Mouse (Mus musculus): ENCODE results near the gene Cyp26b1. TPM values are rescaled to one million over a fixed set of nuclear protein-coding genes. Genes with fewer than 3 reads are reported as not detected.
"Not testable (repeated sequence)": the region's sequence is repeated elsewhere in the genome, so short reads cannot be mapped to it uniquely, and the experiment has no call there.

Cyp26b1 gene
- total and polyA plus RNA-seq, 3 experiments, result not detected

DNA sequence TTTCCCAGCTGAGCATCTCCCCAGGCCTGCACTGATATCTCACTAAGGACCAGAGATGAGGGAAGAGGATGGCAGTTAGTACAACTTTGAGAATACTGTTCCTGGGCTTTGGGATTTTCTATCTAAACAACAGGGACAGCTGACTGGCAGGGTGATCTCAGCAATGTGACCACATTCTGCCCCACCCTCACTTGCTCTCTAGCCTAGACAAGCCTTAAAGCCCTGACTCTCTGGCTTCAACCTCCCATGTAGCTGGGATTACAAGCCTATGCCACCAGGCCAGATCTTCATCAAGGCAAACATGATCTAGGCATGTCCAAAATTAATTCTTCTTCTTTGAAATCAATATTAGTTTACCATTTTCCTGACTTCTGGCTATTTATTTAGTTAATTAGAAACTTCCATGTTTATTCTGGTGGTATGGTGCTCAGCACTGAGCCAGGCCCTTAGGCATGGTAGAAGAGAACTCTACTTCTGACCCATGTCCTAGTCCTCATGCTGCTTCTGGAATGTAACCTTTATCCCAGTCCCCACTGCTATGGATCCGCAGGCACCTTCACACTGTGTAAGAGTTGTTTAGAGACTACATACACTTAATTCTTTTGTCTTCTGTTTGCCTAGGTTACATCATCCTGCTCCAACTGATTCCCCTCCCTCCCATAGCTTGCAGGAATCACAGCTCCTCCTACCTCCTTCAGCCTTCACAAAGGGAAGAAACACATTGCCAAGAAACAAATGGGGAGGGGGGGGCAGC, 7.6 kb upstream of the Cyp26b1 start:
- no peak for DNase-seq (ENCODE audit: extremely low read depth)
- H3K36me3 ChIP-seq (replicated peaks in 1 of 2; ENCODE audit: control insufficient read depth in 1 of 2, insufficient read depth in 1 of 2, low read length in 1 of 2), result no peaks in the 10 kb centered on the region
- H3K4me1 ChIP-seq (ENCODE audit: control insufficient read depth in 1 of 2, insufficient read depth in 2 of 2), result no peaks in the 10 kb centered on the region
- H3K27ac ChIP-seq (ENCODE audit: insufficient read depth, low read depth), result no peak overlapping the region
- no peaks in the 10 kb centered on the region for H3K9me3 ChIP-seq (replicated peaks; ENCODE audit: low read length)
- dilution Hi-C loops (cut with MboI; ENCODE audit: extremely low pct_ligation_motif_present, extremely low pct_unique_long_range_greater_than_20kb, low sequenced_read_pairs) (no loop called here), in situ Hi-C loops (cut with MboI; ENCODE audit: low pct_ligation_motif_present, low pct_unique_long_range_greater_than_20kb, low sequenced_read_pairs) (no loop called here)
- TF ChIP-seq EP300 (IDR thresholded peaks at IDR 0.05; ENCODE audit: low read length) (no peak), POLR2A (IDR thresholded peaks at IDR 0.05; ENCODE audit: low read depth, low read length) (no peak), MAZ (IDR thresholded peaks at IDR 0.05; ENCODE audit: low read depth, low read length) (no peak), HCFC1 (IDR thresholded peaks at IDR 0.05; ENCODE audit: low read depth, low read length) (no peak), POLR2AphosphoS2 (IDR thresholded peaks at IDR 0.05; ENCODE audit: low read depth, low read length) (no peak), CTCF (conservative IDR thresholded peaks at IDR 0.05 in 1 of 2, IDR thresholded peaks at IDR 0.05 in 1 of 2; ENCODE audit: low read depth in 2 of 2, low read length in 2 of 2) (no peak), UBTF (IDR thresholded peaks at IDR 0.05; ENCODE audit: low read depth, low read length) (no peak), USF1 (IDR thresholded peaks at IDR 0.05; ENCODE audit: low read depth, low read length) (no peak), MYC (IDR thresholded peaks at IDR 0.05; ENCODE audit: low read depth, low read length) (no peak), ZKSCAN1 (IDR thresholded peaks at IDR 0.05; ENCODE audit: borderline replicate concordance, low read depth, low read length) (no peak), JUND (conservative IDR thresholded peaks at IDR 0.05; ENCODE audit: low read depth, low read length) (no peak), RCOR1 (conservative IDR thresholded peaks at IDR 0.05; ENCODE audit: low read depth, low read length) (no peak), KAT2A (IDR thresholded peaks at IDR 0.05; ENCODE audit: insufficient replicate concordance, low read length) (no peak)
- no peak overlapping the region for H3K4me2 ChIP-seq (ENCODE audit: insufficient read depth, low read depth, poor library complexity, severe bottlenecking)
- peaks cover 34% of the 10 kb centered on the region for H3K27me3 ChIP-seq (replicated peaks)
- H3K4me3 ChIP-seq (replicated peaks in 1 of 3; ENCODE audit: low read depth in 2 of 3, low read length in 2 of 3, poor library complexity in 1 of 3), result no peak overlapping the region
- H3K9ac ChIP-seq (ENCODE audit: insufficient read depth, low read depth), result no peak overlapping the region
- H3K79me2 ChIP-seq (replicated peaks; ENCODE audit: control insufficient read depth, extremely low read depth, insufficient read depth, poor library complexity, severe bottlenecking), result no peaks in the 10 kb centered on the region

DNA sequence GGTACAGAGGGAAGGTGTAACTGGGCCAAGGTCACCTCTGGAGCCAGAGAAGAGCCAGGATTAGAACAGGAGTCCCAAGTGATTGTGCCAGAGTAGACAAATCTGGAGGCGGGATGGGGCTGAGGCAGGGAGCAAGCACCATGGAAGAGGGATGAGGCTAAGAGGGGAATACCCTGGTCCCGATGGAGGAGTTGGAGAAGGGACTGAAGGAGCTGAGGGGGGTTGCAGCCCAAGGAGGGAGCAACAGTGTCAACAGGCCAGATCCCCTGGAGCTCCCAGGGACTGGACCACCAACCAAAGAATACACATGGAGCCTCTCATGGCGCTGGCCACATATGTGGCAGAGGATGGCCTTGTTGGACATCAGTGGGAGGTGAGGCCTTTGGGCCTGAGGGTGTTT, 5.6 kb upstream of the Cyp26b1 start:
- H3K4me2 ChIP-seq (ENCODE audit: insufficient read depth, low read depth, poor library complexity, severe bottlenecking), result not testable (repeated sequence)

DNA sequence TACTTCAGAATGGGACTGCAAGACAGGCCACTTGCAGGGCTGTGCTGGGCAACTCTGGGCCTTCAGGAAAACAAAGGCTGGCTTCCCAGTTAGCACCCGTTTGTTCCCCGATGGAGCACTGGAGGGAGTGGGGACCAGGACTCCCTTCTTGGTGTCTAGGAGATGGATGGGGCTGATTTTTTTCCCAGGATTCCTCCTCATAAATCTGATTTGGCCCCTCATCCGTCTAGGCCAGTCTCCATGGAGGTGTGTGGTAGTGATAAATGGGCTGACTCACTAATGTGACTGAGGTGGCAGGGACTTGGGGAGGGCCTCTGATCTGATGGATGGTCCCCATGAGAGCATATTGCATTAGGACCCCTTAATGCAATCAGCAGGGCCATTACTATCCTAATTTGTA, 5.0 kb upstream of the Cyp26b1 start:
- Histone ChIP-seq H3K36me3 (replicated peaks in 1 of 2; ENCODE audit: control insufficient read depth in 1 of 2, insufficient read depth in 1 of 2, low read length in 1 of 2) (no peaks in the 10 kb centered on the region), H3K9me3 (replicated peaks; ENCODE audit: low read length) (no peaks in the 10 kb centered on the region), H3K4me3 (replicated peaks in 1 of 3; ENCODE audit: low read depth in 2 of 3, low read length in 2 of 3, poor library complexity in 1 of 3) (no peak overlapping the region), H3K27me3 (replicated peaks) (peaks cover 58% of the 10 kb centered on the region), H3K4me1 (ENCODE audit: control insufficient read depth in 1 of 2, insufficient read depth in 2 of 2) (no peaks in the 10 kb centered on the region), H3K79me2 (replicated peaks; ENCODE audit: control insufficient read depth, extremely low read depth, insufficient read depth, poor library complexity, severe bottlenecking) (no peaks in the 10 kb centered on the region), H3K27ac (ENCODE audit: insufficient read depth, low read depth) (no peak overlapping the region), H3K9ac (ENCODE audit: insufficient read depth, low read depth) (no peak overlapping the region), H3K4me2 (ENCODE audit: insufficient read depth, low read depth, poor library complexity, severe bottlenecking) (no peak overlapping the region)
- dilution Hi-C loops (cut with MboI; ENCODE audit: extremely low pct_ligation_motif_present, extremely low pct_unique_long_range_greater_than_20kb, low sequenced_read_pairs), result no loop called here
- TF ChIP-seq NRF1 (IDR thresholded peaks at IDR 0.05; ENCODE audit: low read depth, low read length), result no peak
- DNase-seq (ENCODE audit: extremely low read depth), result no peak
- in situ Hi-C loops (cut with MboI; ENCODE audit: low pct_ligation_motif_present, low pct_unique_long_range_greater_than_20kb, low sequenced_read_pairs), result loop anchor here (25.0 kb wide), 2 partner anchors 186 to 314 kb away; no protein-coding TSS in a partner anchor

More for the DNA sequence above, 5.6 kb upstream of the Cyp26b1 start:
- H3K36me3 ChIP-seq (replicated peaks in 1 of 2; ENCODE audit: control insufficient read depth in 1 of 2, insufficient read depth in 1 of 2, low read length in 1 of 2); H3K27ac ChIP-seq (ENCODE audit: insufficient read depth, low read depth); H3K79me2 ChIP-seq (replicated peaks; ENCODE audit: control insufficient read depth, extremely low read depth, insufficient read depth, poor library complexity, severe bottlenecking); DNase-seq (ENCODE audit: extremely low read depth); H3K9ac ChIP-seq (ENCODE audit: insufficient read depth, low read depth); H3K4me3 ChIP-seq (replicated peaks in 1 of 3; ENCODE audit: low read depth in 2 of 3, low read length in 2 of 3, poor library complexity in 1 of 3); dilution Hi-C loops (cut with MboI; ENCODE audit: extremely low pct_ligation_motif_present, extremely low pct_unique_long_range_greater_than_20kb, low sequenced_read_pairs); H3K4me1 ChIP-seq (ENCODE audit: control insufficient read depth in 1 of 2, insufficient read depth in 2 of 2); H3K9me3 ChIP-seq (replicated peaks; ENCODE audit: low read length): not testable (repeated sequence)
- in situ Hi-C loops (cut with MboI; ENCODE audit: low pct_ligation_motif_present, low pct_unique_long_range_greater_than_20kb, low sequenced_read_pairs), result loop anchor here (25.0 kb wide), 2 partner anchors 187 to 313 kb away; no protein-coding TSS in a partner anchor
- peaks cover 53% of the 10 kb centered on the region for H3K27me3 ChIP-seq (replicated peaks)
